Mouse (Mus musculus) gastrocnemius, postnatal 25 days (tissue): Measurements from ENCODE around the gene Lamb3. TPM values are rescaled to one million over a fixed set of nuclear protein-coding genes. Genes with fewer than 3 reads are reported as not detected.
A peak's percentile ranks its signal among the peaks of the same experiment; 100 is the strongest.

ENCODE experiments used
- DNase-seq: peaks from one replicate; pipeline ENCODE4 v3.0.0; 2022
- total RNA-seq, 2 experiments: library from RNA; stranded (reverse); gene quantifications; 1 replicate in 1 of 2; 2 replicates in 1 of 2; pipeline ENCODE4 v1.2.3; 2021

The Lamb3 gene
- total RNA-seq, 2 experiments from 2014 or later, result 2.0 to 2.7 TPM

DNA sequence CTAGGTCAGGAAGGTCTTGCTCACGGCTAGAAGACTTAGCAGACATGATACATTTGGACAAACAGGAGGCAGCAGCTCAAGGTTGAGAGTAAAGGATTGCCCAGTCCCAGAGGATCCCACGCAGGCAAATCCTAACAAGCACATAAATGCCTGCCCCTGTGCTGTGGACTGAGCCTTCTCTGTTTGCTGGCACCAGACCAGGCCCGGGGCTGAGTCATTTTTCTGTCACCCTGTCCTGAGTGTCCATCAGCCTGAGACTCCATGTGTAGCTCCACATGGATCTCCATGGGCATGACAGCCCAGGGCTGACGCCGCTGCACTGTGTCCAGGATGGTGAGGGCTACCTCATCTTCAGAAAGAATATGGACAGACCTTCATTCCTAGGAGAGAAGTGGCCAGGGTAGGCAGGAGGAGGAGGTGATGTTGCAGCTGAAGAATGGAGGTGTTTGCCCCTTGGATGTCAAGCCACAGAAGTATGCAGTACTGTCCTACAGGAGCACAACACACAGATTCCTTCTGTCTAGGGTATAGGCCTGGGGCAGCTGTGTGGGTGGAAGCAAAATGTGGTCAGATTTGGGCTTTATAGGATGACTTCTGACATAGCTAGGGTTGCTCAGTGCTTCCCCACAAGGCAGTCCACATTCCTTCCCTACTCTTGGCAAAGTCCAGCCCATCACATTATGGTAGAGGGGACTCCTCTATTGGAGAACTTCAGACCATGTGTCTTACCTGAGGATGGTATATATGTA, 134.9 kb downstream of the Lamb3 start:
- DNase-seq, result no peak

DNA sequence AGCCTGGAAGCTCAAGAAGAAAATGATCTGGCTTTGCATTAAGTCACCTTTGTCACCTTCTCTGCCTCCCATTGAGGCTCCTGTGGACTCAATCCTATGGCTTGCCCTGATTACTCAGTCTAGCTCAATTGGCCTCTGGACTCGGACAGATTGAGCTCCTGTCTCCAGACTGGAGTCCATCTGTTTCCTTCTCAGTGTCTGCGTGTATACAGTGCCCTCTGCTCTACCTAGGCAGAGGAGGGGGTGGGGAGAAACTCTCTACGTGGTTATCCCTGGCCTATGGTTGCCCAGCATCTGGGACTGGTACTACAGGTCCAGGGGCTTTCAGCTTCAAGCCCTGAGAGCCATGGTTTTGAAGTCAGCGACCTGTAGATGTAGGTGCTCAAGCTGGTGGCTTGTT, 136.4 kb downstream of the Lamb3 start:
- no peak for DNase-seq

DNA sequence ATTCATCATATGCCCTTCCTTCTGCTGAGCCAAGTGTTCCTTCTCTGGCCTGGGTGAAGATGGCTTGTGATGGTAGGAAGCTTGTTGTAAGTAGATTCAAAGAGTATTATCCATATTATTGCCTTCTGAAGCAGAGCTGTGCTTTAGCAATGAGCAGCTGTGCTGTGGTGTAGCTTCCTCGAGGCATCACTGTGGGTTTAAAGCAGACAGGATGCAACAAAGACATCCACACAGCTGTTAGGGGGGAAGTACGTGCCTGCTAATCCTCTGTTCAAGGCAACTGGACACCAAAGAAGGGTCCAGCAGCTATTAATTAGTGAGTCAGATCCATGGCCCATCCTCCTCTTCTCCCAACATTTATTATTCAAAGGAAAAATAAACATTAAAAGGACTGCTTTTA, 137.5 kb downstream of the Lamb3 start:
- DNase-seq, result no peak

DNA sequence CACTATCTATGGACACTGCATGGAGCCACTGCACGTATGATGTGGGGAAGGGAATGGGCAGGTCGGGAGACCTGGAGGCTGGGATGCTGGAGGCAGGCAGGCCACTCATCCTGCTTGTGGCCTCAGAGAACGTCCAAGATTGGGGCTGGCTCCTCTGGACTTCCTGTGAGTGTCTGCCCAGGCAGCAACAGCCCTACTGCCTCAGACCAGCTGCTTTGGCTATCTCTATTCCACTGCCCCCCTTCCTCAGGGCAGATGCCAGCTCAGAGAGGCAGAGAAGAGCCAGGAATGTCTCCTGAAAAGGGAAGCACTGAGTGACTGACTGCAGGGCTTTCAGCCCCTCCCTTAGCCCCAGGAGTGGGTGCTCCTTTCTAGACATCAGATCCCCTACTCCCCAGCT, 139.4 kb downstream of the Lamb3 start:
- no peak for DNase-seq

DNA sequence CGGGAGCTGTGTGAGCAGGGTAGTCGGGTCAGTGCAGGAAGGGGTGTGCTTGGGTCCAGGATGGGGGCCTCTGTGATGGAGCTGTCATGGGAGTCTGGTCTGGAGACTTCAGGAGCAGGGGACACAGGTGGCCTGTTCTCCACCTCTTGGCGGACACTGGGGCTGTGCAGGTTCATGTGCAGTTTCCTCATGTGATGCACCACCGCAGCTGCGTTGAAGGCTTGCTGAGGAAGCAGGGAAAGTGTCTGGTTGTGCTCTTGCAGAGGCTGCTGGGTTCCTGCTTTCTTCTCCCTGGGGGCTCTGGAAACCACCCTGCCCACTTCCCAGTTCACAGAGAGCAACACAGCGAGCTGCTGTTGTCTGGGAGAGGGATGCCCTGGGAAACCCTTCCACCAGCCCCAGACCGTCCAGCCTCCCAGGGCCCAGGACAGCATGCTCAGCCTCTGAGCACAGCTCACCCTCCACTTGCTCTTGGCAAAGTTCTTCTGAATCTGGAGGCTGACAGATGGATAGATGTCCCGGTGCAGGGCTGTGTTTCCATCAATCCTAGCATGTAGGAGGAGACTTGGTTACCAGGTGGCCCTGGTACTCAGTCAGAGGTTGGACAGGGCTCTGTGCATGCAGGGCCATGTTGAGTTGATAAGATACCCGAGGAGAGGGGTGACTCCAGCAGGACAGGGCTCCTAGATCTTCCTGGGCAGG, 140.9 kb downstream of the Lamb3 start:
- DNase-seq, result no peak

DNA sequence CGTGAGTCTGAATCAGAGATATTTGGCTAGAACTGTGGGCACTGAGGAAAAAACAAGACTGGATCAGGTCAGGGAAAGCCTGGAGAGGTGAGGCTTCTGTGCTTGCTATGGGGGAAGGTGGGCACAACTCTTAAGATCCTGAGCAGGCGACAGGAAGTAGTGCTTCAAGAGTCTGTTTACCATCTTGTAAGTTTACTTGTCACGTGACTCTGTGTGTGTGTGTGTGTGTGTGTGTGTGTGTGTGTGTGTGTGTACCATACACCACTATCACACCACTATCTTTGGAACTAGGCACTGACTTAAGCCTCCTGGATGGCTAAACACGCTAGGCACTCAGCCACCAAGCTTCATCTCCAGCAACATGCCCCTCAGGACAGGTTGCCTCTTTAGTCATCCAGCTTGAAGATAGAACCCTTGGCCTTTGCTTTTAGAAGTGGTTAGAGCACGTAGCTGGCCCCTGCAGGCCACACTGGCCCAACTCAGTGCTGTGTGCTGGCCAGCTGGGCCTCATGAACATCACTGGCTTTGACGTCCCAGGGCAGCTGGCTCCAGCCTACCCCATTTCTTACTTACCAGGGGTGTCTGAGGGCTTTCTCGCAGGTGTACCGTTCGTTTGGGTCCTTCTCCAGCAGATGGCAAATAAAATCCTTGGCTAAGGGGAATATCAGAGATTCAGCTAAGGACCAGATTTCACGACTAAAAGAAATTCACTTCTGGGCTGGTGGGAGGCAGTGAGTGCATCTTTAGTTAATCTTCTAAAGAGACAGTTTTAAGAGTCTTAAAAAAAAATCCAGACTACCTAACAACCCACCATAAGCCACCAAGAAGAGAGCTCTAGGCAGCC, 142.4 kb downstream of the Lamb3 start:
- DNase-seq, result no peak

DNA sequence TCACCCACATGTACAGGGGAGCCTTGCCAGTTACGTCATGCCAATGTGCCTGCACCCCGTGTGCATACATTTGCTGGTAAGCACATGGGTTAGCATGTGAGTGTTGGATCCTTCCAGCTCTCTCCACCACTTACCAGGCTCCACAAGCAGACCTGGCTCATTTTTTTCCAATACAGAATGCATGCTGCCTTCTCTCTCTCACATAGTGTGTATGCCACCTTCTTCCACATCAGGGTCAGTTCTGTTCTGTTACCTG, 143.0 kb downstream of the Lamb3 start:
- no peak for DNase-seq

DNA sequence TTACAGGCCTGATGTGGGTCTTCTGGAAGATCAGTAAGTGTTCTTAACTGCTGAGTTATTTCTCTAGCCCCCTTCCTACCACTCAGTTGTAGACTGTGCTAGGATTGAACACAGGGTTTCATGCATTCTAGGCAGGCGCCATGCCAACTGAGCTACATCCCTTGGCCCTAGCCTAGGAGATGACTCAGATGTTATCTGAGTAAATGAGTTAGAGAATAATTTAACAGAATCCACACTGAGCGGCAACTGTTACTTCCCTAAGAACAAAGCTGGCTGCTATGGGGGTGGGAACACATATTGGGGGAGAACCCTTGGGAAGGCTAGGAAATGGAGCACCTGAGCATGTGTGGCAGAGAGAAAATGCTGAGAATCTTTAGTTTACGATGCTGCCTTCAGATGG, 144.1 kb downstream of the Lamb3 start:
- DNase-seq, result no peak

DNA sequence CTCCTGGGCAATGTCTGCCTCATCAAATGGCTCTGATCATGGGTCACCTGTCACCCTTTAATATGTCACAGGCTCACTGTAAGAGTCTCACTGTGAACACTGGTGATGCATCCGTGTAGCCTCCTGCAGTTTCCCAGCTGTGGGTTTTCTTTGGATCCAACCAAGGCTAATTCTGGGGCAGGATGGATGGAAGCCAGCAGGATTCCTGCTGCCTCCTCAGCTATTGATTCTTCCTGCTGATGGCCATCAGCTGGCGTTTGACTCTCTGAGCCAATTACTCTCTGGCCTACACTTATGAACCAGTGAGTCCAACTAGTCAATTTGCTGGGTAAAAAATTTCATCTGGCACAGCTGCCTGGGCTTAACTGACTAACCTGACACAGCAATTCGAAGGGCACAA, 151.7 kb downstream of the Lamb3 start:
- no peak for DNase-seq

DNA sequence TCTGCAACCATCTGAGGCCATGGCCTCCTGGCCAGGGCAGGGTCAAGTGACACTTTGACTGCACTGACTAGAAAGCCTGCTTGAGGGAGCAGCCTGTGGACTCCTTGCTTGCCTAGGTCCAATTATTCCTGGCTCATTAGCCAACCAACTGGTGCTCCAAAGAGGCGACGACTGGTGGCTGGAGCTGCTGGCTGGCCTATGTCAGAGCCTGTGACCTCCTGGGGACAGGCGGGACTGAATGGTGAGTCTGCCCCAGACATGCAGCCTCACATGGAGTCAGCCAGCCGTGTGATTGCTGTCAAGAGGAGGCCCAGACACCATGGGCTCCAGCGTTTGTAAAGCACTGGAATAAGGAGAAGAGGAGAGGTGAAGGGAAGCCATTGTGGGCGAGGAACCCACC, 153.7 kb downstream of the Lamb3 start:
- no peak for DNase-seq

DNA sequence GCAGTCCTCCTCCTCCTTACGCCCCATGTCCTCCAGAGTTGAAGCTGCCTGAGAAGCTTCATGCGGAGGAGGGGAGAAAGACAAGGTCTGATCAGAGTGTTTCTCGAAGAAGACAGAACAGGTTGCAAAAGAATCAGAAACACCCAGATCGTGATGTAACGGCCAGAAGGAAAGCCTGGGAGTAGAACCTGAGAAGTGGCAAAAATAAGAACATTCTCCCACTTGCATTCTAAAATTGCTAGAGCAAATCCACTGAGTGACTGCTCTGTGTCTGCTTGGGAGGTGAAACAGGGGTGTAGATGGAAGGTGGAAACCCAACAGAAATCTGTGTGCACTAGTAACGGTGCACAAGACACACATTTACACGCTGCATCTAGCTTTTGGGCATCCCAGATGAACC, 154.6 kb downstream of the Lamb3 start:
- no peak for DNase-seq

DNA sequence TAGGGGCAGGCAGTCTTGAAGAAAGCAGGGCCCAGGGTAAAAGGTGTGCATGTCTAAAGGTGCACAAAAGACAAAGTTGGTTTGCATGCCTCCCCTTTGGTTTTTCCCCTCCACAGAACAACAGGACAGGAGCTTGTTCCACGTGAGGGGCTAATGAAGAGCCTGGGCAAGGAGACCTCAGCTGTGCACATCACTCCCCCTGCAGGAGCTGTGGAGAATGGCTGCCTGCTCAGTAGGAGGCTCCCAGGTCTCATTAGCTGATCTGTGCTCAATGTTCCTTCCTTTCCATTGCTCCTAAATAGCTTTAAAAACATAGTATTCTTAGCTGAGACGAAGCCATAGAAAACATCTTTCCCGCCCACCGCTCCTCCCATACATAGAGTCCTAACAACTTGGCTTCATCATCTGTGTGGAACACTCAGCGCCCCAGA, 156.3 kb downstream of the Lamb3 start:
- peak; percentile 49 for DNase-seq

DNA sequence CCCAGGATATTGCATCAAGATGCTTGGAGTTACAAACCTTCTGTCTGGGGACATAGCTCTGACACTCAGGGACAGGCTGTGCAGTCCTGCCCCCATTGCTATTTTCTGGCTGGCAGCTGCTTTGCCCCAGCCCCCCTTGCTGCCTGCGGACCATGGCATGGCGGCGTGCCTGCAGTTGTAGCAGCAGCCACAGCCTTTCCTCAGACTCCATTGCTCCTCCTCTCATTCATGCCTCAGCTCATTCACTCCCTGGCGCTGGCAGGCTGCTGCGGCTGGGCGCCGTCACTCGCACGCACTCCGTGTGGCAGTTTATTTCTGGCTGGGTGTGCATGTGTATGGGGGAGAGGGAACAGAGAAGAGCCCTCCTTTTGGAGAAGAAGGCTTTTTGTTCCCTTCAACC, 160.6 kb downstream of the Lamb3 start:
- no peak for DNase-seq

DNA sequence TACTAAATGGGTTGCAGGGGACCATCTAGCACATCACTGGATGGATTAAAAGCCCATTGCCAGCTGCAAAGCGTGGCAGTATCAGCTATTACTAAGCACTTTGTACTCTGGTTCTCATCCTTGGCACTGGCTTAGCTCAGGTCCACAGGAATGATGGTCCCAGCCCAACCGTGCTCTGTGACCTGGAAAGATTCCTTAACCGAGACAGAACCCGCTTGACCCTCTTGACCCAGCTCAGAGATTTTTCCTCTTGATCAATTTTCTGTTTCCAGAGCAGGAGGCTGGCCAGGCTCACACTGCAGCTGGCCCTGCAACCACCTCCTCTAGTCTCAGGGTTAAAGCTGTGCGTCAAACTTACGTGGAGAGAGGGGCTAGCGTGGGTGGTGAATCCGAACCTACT, 161.6 kb downstream of the Lamb3 start:
- DNase-seq, result no peak

DNA sequence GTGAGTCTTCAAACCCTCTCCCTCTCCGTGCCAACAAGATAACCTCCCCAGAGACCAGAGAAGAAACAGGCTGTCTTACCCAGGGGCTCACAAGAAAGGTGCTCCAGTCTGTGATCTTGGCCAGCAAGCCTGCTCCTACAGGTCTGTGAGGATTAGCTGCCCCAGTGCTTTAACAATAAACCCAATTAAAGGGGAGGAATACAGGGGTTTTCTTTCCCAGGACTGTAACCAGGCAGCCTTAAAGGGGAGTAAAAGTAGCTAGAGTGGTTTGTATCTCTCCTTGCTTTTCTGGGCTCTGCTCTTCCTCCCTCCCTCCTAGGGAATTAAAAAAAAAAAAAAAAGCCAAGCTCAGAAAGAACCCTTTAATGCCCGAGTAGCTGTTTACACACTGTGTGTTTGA, 162.6 kb downstream of the Lamb3 start, which contains the start of gene Camk1g:
Camk1g (minus strand) TSS at position 203 of the 400 bp plus-strand sequence.
- no peak for DNase-seq

DNA sequence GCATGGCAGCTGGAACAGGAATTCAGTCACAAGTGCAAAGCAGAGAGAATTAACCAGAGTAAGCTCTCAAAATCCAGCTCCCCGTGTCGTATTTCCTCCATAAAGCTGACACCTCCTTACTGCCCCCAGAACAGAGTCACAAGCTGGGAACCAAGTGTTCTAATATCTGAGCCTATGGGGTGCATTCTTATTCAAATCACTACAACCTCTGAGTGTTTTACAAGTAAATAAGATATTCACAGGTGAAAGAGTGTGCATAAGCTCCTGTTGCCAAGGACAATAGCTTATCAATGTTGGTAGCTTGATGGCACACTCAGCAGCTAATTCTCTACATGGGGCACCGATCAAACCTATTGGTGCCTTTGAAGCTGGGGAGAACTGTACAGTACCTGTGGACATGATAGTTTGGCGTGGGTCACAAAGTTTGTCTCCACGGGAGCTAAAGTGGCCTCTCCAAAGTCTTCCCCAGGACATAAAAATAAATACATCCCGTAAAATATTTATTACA, 166.5 kb downstream of the Lamb3 start:
- DNase-seq, result no peak

DNA sequence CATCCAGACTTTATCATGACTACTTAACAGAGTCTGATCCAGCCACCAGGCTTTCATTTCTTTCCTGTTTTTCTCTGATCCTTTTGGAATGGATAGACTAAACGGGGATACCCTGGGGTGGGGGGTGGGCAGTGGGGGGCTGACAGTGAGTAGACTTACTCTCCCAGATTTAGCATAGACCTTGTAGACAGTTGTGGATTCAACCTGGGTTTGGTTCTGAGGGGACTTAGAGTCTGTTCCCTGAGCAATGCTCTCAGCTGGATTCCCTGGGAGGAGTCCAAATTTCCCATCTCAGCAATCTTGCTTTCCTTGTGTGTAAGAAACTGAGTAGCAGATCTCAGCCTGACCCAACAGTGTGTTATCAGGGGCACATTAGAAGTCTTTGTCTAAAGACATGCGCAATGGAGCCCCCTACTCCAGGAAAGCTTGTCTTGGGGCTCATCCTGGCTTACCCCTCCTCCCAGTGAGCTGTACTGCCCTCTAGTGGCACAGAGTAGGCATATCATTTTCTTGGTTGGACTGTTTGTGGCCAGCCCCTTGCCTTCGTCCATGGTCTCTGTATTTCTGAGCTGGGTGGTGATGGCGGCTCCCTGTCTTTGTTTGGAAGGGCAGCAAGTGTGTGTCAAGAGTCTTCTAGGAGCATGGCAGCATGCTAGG, 169.1 kb downstream of the Lamb3 start:
- no peak for DNase-seq

DNA sequence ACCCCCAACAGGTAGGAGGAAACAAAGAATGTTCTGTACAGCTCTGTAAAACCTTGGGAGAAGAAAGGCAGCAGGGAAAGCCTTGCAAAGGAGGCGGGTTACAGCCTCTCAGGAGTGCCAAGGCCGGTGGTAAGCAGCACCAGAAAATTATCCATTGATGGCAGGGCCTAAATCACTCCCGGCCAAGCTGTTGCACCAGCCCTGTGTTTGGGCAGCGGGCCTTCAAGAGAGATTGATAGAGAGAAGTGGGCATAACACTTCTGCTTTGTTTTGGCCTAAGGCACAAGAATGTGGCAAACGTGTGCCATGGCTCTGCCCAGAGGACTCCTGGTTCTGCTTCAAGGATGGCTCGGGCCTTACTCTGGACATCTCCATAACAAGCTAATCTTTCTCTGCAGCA, 172.1 kb downstream of the Lamb3 start:
- no peak for DNase-seq

DNA sequence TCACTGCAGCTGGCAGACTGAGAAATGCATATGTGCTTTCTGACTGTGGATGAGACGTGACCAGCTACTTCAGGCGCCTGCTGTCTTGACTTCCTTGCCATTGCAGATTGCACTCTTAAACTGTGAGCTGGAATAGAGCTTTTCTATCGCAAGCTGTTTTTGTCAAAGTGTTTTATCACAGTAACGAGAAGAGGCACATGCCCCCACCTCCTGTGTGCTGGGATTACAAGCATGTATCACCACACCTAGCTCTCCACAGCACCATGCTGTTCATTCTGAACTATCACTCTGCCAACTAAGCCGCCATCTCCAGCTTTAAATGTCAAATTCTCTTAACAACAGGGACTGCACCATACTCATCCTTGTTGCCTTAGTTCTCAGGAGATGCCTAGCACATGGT, 173.4 kb downstream of the Lamb3 start:
- no peak for DNase-seq

DNA sequence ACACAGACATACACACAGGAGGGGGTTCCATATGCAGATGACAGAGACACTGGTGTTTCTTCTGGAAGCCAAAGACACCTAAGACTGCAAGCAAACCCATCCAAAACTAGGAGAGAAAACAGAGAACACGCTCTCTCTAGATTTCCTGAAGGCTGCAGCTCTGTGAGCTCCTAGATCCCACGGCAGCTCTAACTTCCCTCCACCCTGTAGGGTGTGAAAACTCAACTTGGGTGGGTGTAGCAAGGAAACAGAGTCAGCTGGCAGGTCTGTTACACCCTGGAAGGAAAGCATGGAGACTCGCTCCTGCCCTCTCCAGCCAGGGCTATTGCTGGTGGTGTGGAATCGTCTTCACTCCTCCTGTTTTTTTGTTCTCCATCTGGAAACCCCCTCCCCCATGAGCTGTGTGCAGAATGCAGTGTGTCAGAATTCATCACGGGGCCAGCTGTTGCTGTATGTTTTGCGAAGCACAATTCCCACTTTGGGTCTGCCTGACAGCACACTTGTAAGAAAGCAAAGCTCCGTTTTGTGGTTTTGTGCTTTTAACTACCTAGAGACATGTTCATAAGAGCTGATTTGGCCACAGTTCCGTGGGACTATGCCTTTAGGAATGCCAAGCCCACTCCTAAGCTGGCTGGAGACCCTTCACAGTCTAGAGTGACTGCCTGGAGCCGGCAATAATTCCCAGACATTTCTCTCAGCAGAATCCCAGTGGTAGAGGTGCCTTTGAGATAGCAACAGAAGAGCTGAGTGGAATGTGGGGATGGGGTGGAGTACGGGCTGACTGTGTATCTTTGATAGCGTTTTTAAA, 174.3 kb downstream of the Lamb3 start:
- DNase-seq, result no peak

DNA sequence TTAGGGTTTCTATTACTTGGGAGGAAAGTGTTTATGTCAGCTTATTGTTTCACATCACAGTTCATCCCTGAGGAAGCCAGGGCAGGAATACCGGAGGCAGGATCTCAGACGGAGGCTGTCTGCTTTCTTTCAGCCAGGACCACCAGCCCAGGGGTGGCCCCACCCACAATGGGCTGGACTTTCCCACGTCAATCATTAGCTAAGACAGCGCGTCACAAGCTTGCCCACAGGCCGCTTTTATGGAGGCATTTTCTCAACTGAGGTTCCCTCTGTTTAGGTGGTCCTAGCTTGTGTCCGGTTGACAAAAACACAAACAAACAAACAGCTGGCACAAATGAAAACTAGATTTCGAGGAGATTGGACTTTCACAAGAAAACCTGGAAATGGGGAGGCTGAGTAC, 174.9 kb downstream of the Lamb3 start:
- DNase-seq, result no peak
